Mouse (Mus musculus) urinary bladder, adult 2 months (tissue): ENCODE results near the gene Gm2a. TPM values are rescaled to one million over a fixed set of nuclear protein-coding genes. Genes with fewer than 3 reads are reported as not detected.

Source experiments
- DNase-seq: peaks from one replicate; pipeline ENCODE4 v3.0.0; 2022; ENCODE audit warnings: low spot score
- polyA plus RNA-seq: library from polyadenylated mRNA; depleted of rRNA; stranded (reverse); fragments of >200 nt; gene quantifications from 2 replicates; pipeline ENCODE4 v1.2.3, GENCODE M21; 2012; rRNA removed

Gene Gm2a
- polyA plus RNA-seq, 1 experiment: 47.0 TPM

DNA sequence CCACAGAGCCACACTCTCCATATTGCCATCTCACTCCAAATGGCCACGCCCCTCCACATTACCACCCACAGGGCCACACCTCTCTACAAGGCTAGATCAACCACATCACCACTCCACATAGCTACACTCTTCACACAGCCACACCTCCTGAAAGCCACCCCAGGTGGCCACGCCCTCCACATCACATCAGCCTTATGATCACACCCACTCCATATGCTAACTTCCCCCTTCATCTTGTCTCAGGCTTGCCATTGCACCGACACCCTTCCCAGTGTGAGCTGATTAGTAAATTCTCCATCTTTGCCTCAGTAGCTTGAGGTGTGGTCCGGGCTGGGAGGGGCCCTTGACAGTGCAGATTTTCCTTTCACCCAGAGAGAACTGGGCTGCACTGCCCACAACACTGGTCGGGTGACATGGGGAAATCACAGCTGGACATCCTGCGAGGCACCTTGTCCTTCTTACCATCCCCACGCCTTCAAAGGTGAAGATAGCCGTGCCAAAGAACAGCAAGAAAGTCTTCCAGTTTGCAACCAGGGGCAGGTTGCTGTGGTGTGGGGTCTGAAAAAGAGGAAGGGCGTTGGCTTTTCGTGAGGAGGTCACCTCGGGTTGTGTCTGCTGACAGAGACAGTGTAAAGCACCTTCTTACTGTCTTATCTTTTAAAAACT is 33.3 kb downstream of the Gm2a start:
- DNase-seq: no peak

DNA sequence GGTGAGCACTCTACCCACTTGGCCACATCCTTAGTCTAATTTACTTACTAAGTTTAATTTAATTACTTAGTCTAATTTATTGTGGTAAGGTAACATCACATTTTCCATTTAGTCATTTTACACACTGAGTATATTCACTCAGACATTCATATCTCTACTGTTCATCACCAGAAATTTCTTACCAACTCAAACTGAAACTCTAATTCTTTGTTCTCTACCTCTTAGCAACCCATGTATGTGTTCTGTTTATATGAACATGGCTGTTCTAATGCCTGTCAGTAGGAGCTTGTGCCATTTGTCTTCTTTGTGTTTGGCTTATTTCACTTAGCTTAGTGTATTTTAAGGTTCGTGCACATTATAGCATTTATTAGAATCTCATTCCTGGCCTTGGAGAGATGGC is 34.0 kb downstream of the Gm2a start:
- no peak for DNase-seq

DNA sequence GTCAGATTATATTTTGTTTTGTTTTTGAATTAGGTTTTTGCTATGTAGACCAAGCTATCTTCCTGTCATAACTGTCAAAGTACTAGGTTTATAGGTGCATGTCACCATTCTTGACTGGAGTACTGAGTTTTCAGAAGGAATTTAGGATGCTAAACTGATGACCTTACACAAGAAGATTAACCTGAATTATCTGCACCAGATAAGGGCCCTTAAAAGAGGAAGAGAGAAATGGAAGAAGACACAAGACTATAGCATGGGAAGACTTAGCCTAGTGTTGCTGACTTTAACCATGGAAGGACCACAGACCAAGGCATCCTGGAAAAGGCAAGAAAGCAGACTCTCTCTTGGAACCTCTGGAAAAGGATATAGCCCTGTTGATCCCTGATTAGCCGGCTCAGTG is 35.3 kb downstream of the Gm2a start:
- DNase-seq: no peak

DNA sequence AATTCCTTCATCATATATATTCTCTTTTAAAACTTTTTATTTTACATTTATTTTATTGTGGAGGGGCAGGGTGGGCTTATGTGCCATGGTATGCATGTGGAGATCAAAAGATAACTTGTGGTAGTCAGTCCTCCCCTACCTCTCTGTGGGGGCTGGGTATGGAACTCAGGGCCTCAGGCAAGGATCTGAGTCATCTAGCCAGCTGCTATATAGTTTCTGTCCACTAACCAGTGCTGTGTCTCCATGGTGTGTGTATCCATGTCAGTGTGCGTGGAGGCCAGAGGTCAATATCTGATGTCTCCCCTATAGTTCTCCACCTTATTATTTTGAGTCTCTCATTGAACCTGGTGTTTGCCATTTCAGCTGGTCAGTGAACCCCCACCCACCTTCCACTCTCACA is 36.5 kb downstream of the Gm2a start:
- DNase-seq: no peak

DNA sequence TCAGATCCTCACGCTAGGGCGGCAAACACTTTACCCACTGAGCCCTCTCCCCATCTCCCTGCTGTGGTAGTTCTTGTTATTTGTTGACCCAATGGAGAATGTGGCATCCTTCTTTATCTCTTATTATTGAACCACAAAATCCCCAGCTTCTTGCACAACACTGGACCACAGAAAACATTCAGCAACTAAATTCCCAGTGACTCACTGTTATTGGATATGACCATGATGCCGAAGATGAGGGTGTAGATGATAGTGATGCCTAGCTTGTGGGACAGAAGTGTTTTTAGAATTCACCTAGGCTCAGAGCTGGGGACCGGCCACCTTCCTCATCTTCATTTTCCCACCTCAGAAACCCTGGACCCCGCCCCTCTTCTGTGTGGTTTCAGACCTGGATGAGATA is 37.0 kb downstream of the Gm2a start:
- DNase-seq: no peak

DNA sequence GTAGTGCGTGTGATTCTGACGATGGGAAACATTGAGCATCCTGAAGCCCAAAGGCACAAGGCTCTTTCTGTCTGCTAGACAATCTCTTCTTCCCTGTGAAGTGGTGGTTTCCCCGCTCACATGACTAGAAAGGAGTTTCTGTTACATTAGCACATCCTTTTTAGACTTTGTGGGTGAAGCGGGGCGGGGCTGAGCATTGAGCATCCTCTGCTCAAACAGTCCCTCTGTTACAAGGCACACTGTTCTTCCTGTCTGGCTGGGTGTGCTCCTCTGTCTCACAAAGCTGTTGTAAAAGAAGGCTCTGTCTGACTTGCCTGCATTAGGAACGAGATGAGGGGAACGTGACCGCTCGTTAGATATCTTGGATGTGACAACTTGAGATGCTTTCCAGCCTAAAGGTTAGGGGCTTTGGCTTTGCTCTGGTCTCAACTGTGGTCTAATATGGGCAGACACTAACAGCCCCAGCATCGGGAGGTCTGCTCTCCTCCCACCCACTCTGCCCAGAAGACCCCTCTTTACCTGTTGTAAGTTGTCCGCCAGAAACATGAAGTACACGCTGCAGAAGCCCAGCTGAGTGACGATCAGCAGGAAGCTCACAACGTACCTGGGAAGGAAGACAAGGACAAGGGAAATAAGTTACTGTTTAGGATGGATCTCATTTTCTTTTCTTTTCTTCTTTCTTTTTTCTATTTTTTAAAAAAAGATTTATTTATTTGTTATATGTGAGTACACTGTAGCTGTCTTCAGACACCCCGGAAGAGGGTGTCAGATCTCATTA is 39.0 kb downstream of the Gm2a start:
- DNase-seq: no peak

DNA sequence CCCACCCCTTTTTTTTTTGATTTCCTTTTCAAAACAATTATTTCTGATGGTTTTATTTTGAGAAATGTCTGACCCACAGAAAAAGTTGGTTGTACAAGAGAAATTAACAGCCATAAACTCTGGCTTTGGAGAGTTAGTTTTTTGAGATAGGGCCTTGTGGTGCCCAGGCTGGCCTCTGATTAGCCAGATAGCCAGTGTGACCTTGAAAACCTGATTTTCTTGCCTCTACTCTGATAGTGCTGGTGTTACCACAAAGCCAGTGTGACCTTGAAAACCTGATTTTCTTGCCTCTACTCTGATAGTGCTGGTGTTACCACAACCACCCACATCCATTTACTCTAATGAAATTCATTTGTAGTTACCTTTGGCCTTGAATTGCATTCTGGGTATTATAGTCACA is 39.7 kb downstream of the Gm2a start:
- no peak for DNase-seq

DNA sequence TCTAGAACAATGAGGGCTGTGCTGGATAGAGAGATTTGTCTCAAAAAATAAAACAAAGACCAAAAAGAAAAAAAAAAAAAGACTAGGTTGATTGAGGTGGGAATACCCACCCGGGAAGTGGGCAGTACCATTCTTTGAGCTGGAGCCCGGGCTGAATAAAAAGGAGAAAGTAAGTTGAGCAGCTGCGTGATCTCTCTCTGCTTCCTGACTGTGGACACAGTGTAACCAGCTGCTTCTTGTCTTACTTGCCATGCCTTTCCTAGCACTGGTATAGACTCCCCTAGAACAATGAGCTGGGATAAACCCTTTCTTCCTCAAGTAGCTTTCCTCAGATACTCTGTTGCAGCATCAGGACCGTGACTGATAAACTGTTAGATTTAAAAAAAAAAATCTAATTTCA is 43.6 kb downstream of the Gm2a start:
- DNase-seq: no peak

DNA sequence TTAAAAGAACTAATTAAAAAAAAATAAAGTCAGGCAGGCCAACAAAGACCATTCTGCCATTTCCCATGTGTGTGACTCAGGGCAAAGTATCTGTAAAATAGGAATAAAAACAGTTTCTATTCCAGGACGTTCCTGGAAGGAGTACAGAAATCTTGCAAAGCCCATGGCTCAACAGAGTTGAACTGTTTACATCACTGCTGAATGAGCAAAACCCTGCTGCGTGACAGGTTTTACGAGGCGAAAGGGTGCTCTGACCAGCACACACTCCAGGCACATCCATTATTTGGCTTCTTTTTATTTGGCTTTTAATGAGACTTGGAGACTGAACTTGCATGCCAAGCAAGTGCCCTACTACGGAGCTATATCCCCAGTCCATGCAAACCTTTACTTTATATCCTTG is 46.1 kb downstream of the Gm2a start:
- DNase-seq: no peak

DNA sequence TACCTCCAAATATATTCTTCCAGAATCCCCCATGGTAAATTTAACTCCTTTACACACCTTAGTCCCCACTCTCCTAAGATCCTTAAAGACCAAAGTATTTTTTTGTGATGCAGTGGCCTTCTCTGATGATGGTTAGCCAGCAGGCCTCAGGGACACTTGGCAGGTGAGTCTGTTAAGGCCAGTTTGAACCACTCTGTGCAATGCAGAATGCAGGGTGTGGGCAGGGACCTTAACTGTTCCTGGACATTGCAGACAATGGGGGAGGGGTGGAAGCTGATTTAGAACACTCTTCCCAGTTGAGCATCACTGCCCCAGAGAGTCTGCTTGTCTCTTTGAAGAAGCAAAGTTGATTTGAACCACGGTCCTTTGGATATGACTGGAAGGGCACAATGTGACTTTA is 48.9 kb downstream of the Gm2a start:
- DNase-seq: no peak

DNA sequence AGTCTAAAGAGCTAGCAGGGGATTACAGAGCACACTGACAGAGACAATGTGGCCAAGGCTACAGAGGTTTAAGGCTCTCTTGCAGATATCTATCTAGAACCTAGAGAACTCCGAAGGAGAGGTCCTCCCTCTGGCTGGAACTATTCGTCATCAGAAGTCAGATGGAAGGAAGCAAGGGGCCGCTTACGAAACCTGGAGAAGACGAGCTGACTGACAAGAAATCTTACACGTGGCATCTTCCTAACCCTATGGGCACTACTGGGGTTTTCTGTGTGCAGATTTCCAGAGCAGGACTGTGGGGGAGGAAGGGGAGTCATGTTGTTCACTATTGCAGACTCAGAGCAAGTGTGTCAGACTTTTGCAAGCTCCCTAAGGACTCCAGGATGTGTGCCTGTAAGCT is 49.5 kb downstream of the Gm2a start:
- DNase-seq: no peak

DNA sequence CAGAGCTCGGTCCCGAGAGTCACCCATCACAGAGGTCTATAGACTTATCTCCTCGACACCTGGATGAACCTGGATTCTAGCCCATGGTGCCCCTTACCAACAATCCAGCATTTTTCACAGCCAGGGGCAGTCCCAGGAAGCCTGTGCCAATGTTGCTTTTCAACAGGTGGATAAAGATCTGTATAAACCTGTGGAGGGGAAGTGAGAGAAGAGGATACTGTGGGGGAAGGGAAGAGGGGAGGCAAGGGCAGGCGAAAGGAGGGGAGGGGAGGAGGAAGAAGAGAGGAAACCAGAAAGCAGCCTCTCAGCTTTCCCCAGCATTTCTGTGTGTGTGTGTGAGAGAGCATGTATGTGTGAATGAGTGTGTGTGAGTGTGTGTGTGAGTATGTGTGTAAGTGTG is 50.5 kb downstream of the Gm2a start:
- DNase-seq: no peak

DNA sequence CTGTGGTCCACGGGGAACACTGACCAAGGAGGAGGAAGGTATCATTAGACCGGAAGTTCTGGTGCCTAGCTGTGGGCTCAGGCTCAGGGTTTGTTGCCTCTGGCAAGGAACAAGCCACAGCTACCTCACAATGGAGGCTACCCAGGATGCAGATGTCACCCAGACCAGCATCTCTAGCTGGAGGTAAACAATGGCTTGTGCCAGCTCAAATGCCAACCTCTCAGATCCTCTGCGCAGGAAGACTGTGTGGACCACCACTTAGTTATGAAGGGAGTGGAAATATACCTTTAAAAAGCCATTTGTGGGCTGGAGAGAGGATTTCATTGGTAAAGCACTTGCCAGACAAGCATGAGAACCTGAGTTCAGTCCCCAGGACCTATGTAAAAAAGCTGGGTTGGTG is 53.7 kb downstream of the Gm2a start, which contains the start of gene Slc36a3:
Slc36a3 (minus strand) TSS at position 101 of the 400 bp plus-strand sequence.
- no peak for DNase-seq

DNA sequence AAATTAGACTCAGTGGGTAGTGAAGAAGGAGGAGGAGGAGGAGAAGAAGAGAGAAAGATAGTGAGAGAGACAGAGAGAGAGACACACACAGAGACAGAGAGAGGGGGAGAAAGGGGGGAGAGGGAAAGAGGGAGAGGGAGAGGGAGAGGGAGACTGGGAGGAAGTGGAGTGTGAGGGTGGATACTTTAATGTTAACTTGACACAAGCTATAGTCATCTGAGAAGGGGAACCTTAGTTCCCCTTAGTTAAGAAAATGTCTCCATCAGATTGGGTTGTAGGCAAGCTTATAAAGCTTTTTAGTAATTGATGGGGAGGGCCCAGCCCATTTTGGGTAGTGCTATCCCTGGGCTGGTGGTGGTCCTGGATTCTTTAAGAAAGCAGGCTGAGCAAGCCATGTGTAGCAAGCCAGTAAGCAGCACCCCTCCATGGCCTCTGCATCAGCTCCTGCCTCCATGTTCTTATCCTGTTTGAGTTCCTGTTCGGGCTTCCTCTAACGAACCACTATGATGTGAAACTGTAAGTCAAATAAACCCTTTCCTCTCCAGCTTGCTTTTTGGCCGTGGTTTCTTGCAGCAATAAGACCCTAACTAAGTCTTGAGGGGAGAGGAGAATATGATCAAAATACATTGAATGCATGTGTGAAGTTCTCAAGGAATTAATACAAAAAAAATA is 56.6 kb downstream of the Gm2a start:
- DNase-seq: no peak

DNA sequence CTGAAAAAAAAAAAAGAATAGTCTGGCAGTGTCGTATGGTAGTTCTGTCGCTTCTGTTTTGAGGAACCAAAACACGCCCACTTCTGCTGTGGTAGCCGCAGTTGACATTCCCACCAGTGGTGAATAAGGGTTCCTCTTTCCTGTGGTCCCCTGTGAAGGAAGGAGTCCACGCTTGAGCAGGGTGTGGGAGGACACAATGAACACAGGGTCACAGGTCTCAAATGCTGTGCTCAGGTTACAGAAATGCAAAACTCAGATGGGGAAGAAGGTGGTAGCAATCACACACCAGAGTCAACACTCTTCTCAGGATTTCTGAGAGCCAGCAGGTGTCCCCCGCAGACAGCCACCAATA is 57.1 kb downstream of the Gm2a start:
- DNase-seq: no peak

DNA sequence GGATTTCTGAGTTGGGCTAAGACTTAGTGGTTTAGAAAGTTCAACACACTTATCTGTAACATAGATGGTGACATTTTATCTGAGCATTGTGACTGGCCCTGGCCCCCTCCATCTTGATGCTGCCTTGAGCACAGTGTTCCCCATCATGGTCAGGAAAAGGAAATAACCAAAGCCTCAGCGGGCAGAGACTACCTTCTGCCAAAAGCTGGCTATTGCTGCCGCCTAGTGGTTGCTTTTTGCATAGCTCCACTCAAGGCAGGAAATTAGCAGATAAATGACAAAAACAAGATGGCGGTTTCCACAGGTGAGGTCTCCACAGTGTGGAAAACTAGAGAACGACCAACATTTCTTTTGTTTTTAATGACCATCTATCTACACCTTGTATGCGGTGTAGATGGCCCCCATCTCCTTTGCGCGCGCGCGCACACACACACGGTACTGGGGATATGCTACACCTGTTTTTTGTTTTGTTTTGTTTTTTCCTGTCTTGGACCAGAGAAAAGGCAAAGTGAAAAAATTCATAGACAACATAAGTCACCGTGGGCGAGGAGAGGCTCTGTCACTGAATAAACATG is 61.0 kb downstream of the Gm2a start:
- DNase-seq: peak; percentile 44

Other genes with a start within 250 kb of the Gm2a start
- 5.0 and 6.3 TPM in 2 replicates for gene Lyrm7, start 237.2 kb upstream of the Gm2a start, polyA plus RNA-seq
- gene Hint1, start 231.7 kb upstream of the Gm2a start, polyA plus RNA-seq: 453 and 489 TPM in 2 replicates
- 53.0 and 110 TPM in 2 replicates for gene Gpx3, start 195.7 kb upstream of the Gm2a start, polyA plus RNA-seq
- gene Tnip1, start 135.2 kb upstream of the Gm2a start, polyA plus RNA-seq: 19.5 and 25.0 TPM in 2 replicates
- 204 and 234 TPM in 2 replicates for gene Anxa6, start 64.7 kb upstream of the Gm2a start, polyA plus RNA-seq
- 29.0 and 33.3 TPM in 2 replicates for gene Ccdc69, start 20.0 kb upstream of the Gm2a start, polyA plus RNA-seq
- gene Slc36a3, start 53.6 kb downstream of the Gm2a start, polyA plus RNA-seq: 0.06 TPM in 1 of 2 replicates, not detected in the other
- 3.1 and 4.5 TPM in 2 replicates for gene Slc36a2, start 87.0 kb downstream of the Gm2a start, polyA plus RNA-seq
- gene Slc36a1, start 106.2 kb downstream of the Gm2a start, polyA plus RNA-seq: 14.0 and 17.3 TPM in 2 replicates
- gene Fat2, start 238.4 kb downstream of the Gm2a start, polyA plus RNA-seq: 8.9 and 12.9 TPM in 2 replicates